Mouse (Mus musculus): Measurements from ENCODE around the gene Tmem87b. TPM values are rescaled to one million over a fixed set of nuclear protein-coding genes. Genes with fewer than 3 reads are reported as not detected.

The Tmem87b gene
- polyA plus RNA-seq, 1 experiment = 4.5 TPM

GRCm38 (mm10) chr2:128871656-128872055 lies 53.7 kb downstream of the Tmem87b start:
- no peak for TF ChIP-seq MYOD1 (IDR thresholded peaks at IDR 0.05; ENCODE audit: control insufficient read depth, insufficient read length, low read depth)
- no peak for TF ChIP-seq CEBPB (IDR thresholded peaks at IDR 0.05; ENCODE audit: low read depth)
- H3ac ChIP-seq (ENCODE audit: control insufficient read depth, insufficient read length, low read depth) = no peak overlapping the region
- H3K36me3 ChIP-seq (ENCODE audit: control insufficient read depth, insufficient read depth) = no peaks in the 10 kb centered on the region
- no peaks in the 10 kb centered on the region for H3K79me2 ChIP-seq (ENCODE audit: control insufficient read depth, insufficient read depth)
- no peaks in the 10 kb centered on the region for H3K27me3 ChIP-seq (ENCODE audit: control insufficient read depth, insufficient read depth, insufficient read length)
- no peak overlapping the region for H3K4me3 ChIP-seq (ENCODE audit: insufficient read depth, poor library complexity, severe bottlenecking)
- no peaks in the 10 kb centered on the region for H3K79me3 ChIP-seq (ENCODE audit: low read depth)

- H3K27me3 ChIP-seq (ENCODE audit: control insufficient read depth, insufficient read depth, insufficient read length) = no peaks in the 10 kb centered on the region
- H3ac ChIP-seq (ENCODE audit: control insufficient read depth, insufficient read length, low read depth) = no peak overlapping the region
- no peaks in the 10 kb centered on the region for H3K36me3 ChIP-seq (ENCODE audit: control insufficient read depth, insufficient read depth)
- no peak for TF ChIP-seq MAX (IDR thresholded peaks at IDR 0.05)
- no peak for TF ChIP-seq FOSL1 (IDR thresholded peaks at IDR 0.05; ENCODE audit: insufficient read depth, low read length, poor library complexity, severe bottlenecking)
- TF ChIP-seq USF1 (IDR thresholded peaks at IDR 0.05; ENCODE audit: low read depth) = no peak
- no peak for TF ChIP-seq MYOG (IDR thresholded peaks at IDR 0.05; ENCODE audit: control insufficient read depth, extremely low read depth, insufficient read length)
- no peak for TF ChIP-seq MYOD1 (IDR thresholded peaks at IDR 0.05; ENCODE audit: control insufficient read depth, insufficient read length, low read depth)
- no peak for TF ChIP-seq CEBPB (IDR thresholded peaks at IDR 0.05; ENCODE audit: low read depth)
- no peak overlapping the region for H3K4me3 ChIP-seq (ENCODE audit: insufficient read depth, poor library complexity, severe bottlenecking)
- H3K79me3 ChIP-seq (ENCODE audit: low read depth) = no peaks in the 10 kb centered on the region
- H3K79me2 ChIP-seq (ENCODE audit: control insufficient read depth, insufficient read depth) = no peaks in the 10 kb centered on the region
These were observed 54.3 kb downstream of the Tmem87b start for GRCm38 (mm10) chr2:128872256-128872655.

GRCm38 (mm10) chr2:128875526-128875925 lies 57.6 kb downstream of the Tmem87b start:
- H3K4me3 ChIP-seq (ENCODE audit: insufficient read depth, poor library complexity, severe bottlenecking) = no peak overlapping the region
- no peaks in the 10 kb centered on the region for H3K27me3 ChIP-seq (ENCODE audit: control insufficient read depth, insufficient read depth, insufficient read length)
- no peaks in the 10 kb centered on the region for H3K79me3 ChIP-seq (ENCODE audit: low read depth)
- no peak for TF ChIP-seq MYOD1 (IDR thresholded peaks at IDR 0.05; ENCODE audit: control insufficient read depth, insufficient read length, low read depth)
- TF ChIP-seq MYOG (IDR thresholded peaks at IDR 0.05; ENCODE audit: control insufficient read depth, extremely low read depth, insufficient read length) = no peak
- no peak for TF ChIP-seq FOSL1 (IDR thresholded peaks at IDR 0.05; ENCODE audit: insufficient read depth, low read length, poor library complexity, severe bottlenecking)
- TF ChIP-seq USF1 (IDR thresholded peaks at IDR 0.05; ENCODE audit: low read depth) = no peak
- TF ChIP-seq MAX (IDR thresholded peaks at IDR 0.05) = no peak
- no peak for TF ChIP-seq CTCF (IDR thresholded peaks at IDR 0.05; ENCODE audit: control insufficient read depth, insufficient read depth, insufficient read length)
- no peak for TF ChIP-seq CEBPB (IDR thresholded peaks at IDR 0.05; ENCODE audit: low read depth)
- no peaks in the 10 kb centered on the region for H3K36me3 ChIP-seq (ENCODE audit: control insufficient read depth, insufficient read depth)
- H3ac ChIP-seq (ENCODE audit: control insufficient read depth, insufficient read length, low read depth) = no peak overlapping the region
- no peaks in the 10 kb centered on the region for H3K79me2 ChIP-seq (ENCODE audit: control insufficient read depth, insufficient read depth)

GRCm38 (mm10) chr2:128881236-128881635 lies 63.3 kb downstream of the Tmem87b start:
- no peaks in the 10 kb centered on the region for H3K36me3 ChIP-seq (ENCODE audit: control insufficient read depth, insufficient read depth)
- TF ChIP-seq CTCF (IDR thresholded peaks at IDR 0.05; ENCODE audit: control insufficient read depth, insufficient read depth, insufficient read length) (no peak), MAX (IDR thresholded peaks at IDR 0.05) (no peak)
- no peaks in the 10 kb centered on the region for H3K79me2 ChIP-seq (ENCODE audit: control insufficient read depth, insufficient read depth)
- peaks cover 4% of the 10 kb centered on the region for H3K27me3 ChIP-seq (ENCODE audit: control insufficient read depth, insufficient read depth, insufficient read length)
- no peak overlapping the region for H3ac ChIP-seq (ENCODE audit: control insufficient read depth, insufficient read length, low read depth)
- no peak overlapping the region for H3K4me3 ChIP-seq (ENCODE audit: insufficient read depth, poor library complexity, severe bottlenecking)
- H3K79me3 ChIP-seq (ENCODE audit: low read depth) = no peaks in the 10 kb centered on the region

- peaks cover 4% of the 10 kb centered on the region for H3K27me3 ChIP-seq (ENCODE audit: control insufficient read depth, insufficient read depth, insufficient read length)
- H3K36me3 ChIP-seq (ENCODE audit: control insufficient read depth, insufficient read depth) = no peaks in the 10 kb centered on the region
- no peaks in the 10 kb centered on the region for H3K79me3 ChIP-seq (ENCODE audit: low read depth)
- H3K79me2 ChIP-seq (ENCODE audit: control insufficient read depth, insufficient read depth) = no peaks in the 10 kb centered on the region
- no peak overlapping the region for H3K4me3 ChIP-seq (ENCODE audit: insufficient read depth, poor library complexity, severe bottlenecking)
- no peak overlapping the region for H3ac ChIP-seq (ENCODE audit: control insufficient read depth, insufficient read length, low read depth)
- TF ChIP-seq MYOG (IDR thresholded peaks at IDR 0.05; ENCODE audit: control insufficient read depth, extremely low read depth, insufficient read length) (no peak), CEBPB (IDR thresholded peaks at IDR 0.05; ENCODE audit: low read depth) (no peak), CTCF (IDR thresholded peaks at IDR 0.05; ENCODE audit: control insufficient read depth, insufficient read depth, insufficient read length) (no peak), MYOD1 (IDR thresholded peaks at IDR 0.05; ENCODE audit: control insufficient read depth, insufficient read length, low read depth) (no peak), FOSL1 (IDR thresholded peaks at IDR 0.05; ENCODE audit: insufficient read depth, low read length, poor library complexity, severe bottlenecking) (no peak), USF1 (IDR thresholded peaks at IDR 0.05; ENCODE audit: low read depth) (no peak), MAX (IDR thresholded peaks at IDR 0.05) (no peak)
These were observed 67.4 kb downstream of the Tmem87b start for GRCm38 (mm10) chr2:128885225-128885811.

- Histone ChIP-seq H3K79me2 (ENCODE audit: control insufficient read depth, insufficient read depth) (no peaks in the 10 kb centered on the region), H3K79me3 (ENCODE audit: low read depth) (no peaks in the 10 kb centered on the region), H3ac (ENCODE audit: control insufficient read depth, insufficient read length, low read depth) (no peak overlapping the region), H3K4me3 (ENCODE audit: insufficient read depth, poor library complexity, severe bottlenecking) (no peak overlapping the region), H3K27me3 (ENCODE audit: control insufficient read depth, insufficient read depth, insufficient read length) (peaks cover 4% of the 10 kb centered on the region), H3K36me3 (ENCODE audit: control insufficient read depth, insufficient read depth) (no peaks in the 10 kb centered on the region)
- TF ChIP-seq CTCF (IDR thresholded peaks at IDR 0.05; ENCODE audit: control insufficient read depth, insufficient read depth, insufficient read length) (no peak), USF1 (IDR thresholded peaks at IDR 0.05; ENCODE audit: low read depth) (no peak), FOSL1 (IDR thresholded peaks at IDR 0.05; ENCODE audit: insufficient read depth, low read length, poor library complexity, severe bottlenecking) (no peak)
These were observed 70.1 kb downstream of the Tmem87b start for GRCm38 (mm10) chr2:128887866-128888550.

Data from C2C12 (cell line).